Mouse (Mus musculus): ENCODE results near the gene Gsc2.

DNA sequence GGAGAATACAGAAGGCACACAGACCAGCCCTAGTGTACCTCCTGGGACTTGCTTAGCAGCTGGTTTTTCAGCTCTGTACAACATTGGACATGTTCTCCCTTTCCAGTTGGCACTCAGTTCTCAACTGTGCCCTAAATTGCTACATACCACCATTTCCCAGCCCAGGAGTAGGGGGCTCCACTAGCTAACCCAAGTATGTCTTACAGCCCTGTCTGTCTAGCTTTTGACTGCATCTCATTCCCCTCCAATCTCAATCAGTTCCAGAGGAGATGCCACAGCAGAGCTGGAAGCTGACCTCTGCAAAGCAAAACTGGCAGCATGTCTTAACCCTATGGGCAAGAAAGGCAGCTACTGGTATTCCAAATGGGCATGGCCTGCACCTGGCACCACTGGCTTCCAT is 18.8 kb downstream of the Gsc2 start:
- TF ChIP-seq CTCF (IDR thresholded peaks at IDR 0.05; ENCODE audit: low read depth, low read length) (no peak), GATA1 (IDR thresholded peaks at IDR 0.05; ENCODE audit: borderline replicate concordance, low read length) (no peak)

Data from G1E (cell line).